Mouse (Mus musculus): ENCODE results near the gene Rnh1. TPM values are rescaled to one million over a fixed set of nuclear protein-coding genes. Genes with fewer than 3 reads are reported as not detected.

Rnh1 gene
- polyA plus RNA-seq, 1 experiment: 38.8 TPM

- TF ChIP-seq POLR2A (IDR thresholded peaks at IDR 0.05; ENCODE audit: extremely low read depth, insufficient read depth, low read length) (no peak), CTCF (IDR thresholded peaks at IDR 0.05; ENCODE audit: extremely low read depth, insufficient read depth, low read length) (no peak)
- Histone ChIP-seq H3K27ac (ENCODE audit: insufficient read depth, low read length) (no peak overlapping the region), H3K4me1 (ENCODE audit: control insufficient read depth, insufficient read depth, low read length) (0 out of 2 replicates have a peak, but pooled peaks cover 1% of the 10 kb centered on the region), H3K4me3 (ENCODE audit: insufficient read depth, low read length) (no peak overlapping the region)
Measured at GRCm38 (mm10) chr7:141146043-141146595, 26.5 kb downstream of the Rnh1 start.

DNA sequence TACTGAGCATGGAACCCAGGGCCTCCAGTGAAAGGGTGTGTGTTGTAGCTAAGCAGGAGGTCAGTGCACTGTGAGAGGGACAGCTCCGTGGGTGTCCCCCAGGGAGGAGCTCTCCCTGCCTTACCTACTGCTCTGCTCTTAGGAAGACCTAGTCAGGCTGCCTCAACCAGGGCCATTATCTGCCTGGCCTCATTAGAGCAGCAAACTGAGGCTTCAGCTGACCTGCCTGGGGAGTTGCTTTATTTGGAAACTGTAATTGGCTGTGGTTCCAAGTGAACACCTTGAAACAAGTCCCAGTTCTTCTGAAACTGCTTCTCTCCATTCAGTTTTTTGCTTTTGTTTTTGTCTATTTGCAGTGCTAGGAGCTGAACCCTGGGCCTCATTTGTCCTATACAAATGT is 27.3 kb downstream of the Rnh1 start:
- H3K27ac ChIP-seq (ENCODE audit: insufficient read depth, low read length): no peak overlapping the region
- no peak overlapping the region for H3K4me3 ChIP-seq (ENCODE audit: insufficient read depth, low read length)
- no peak for TF ChIP-seq CTCF (IDR thresholded peaks at IDR 0.05; ENCODE audit: extremely low read depth, insufficient read depth, low read length)
- no peak for TF ChIP-seq POLR2A (IDR thresholded peaks at IDR 0.05; ENCODE audit: extremely low read depth, insufficient read depth, low read length)
- 0 out of 2 replicates have a peak, but pooled peaks cover 1% of the 10 kb centered on the region for H3K4me1 ChIP-seq (ENCODE audit: control insufficient read depth, insufficient read depth, low read length)

DNA sequence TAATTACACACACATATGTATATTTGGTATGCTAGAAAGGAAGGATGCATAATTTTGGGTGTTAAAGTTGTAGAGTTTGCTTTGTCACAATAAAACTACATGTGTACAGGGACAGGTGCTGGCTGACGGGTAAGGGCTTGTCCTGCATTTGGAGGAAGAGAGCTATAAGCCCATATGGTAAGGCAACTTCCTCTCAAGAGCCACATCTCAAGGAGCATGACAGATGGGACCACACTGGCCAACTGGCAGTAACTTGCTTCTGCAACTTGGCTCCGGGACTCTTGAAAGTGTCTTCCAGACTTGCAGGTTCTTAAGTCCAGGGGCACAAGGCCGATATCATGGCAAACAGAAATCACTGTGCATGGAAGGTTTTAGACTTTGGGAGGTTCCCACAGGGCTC is 28.0 kb downstream of the Rnh1 start:
- no peak for TF ChIP-seq CTCF (IDR thresholded peaks at IDR 0.05; ENCODE audit: extremely low read depth, insufficient read depth, low read length)

GRCm38 (mm10) chr7:141143861-141144260 is 28.8 kb downstream of the Rnh1 start:
- TF ChIP-seq CTCF (IDR thresholded peaks at IDR 0.05; ENCODE audit: extremely low read depth, insufficient read depth, low read length) (no peak), POLR2A (IDR thresholded peaks at IDR 0.05; ENCODE audit: extremely low read depth, insufficient read depth, low read length) (no peak)
- 0 out of 2 replicates have a peak, but pooled peaks cover 1% of the 10 kb centered on the region for H3K4me1 ChIP-seq (ENCODE audit: control insufficient read depth, insufficient read depth, low read length)
- no peak overlapping the region for H3K4me3 ChIP-seq (ENCODE audit: insufficient read depth, low read length)
- H3K27ac ChIP-seq (ENCODE audit: insufficient read depth, low read length): no peak overlapping the region

More for the DNA sequence above, 28.0 kb downstream of the Rnh1 start:
- H3K4me3 ChIP-seq (ENCODE audit: insufficient read depth, low read length): no peak overlapping the region
- H3K4me1 ChIP-seq (ENCODE audit: control insufficient read depth, insufficient read depth, low read length): 0 out of 2 replicates have a peak, but pooled peaks cover 1% of the 10 kb centered on the region
- no peak overlapping the region for H3K27ac ChIP-seq (ENCODE audit: insufficient read depth, low read length)

DNA sequence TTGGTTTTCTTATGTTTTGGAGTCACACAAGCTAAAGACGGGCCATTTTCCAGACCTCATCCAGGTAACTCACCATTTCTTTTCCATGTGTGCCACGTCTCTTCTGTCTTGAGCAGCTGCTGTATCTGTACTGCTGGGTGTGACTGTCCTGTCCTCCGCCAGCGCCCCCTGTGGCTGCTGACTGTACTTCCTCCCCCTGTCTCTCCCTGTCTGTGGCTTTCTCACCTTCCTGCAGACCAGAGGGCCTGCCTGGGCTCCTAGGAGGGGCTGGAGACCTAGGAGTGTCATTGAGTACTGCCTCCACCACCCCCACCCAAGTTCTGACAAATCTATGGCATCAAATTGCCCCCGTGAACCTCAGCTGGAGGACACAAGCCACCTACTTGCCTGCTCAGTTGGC is 29.5 kb downstream of the Rnh1 start:
- Histone ChIP-seq H3K27ac (ENCODE audit: insufficient read depth, low read length) (no peak overlapping the region), H3K4me3 (ENCODE audit: insufficient read depth, low read length) (no peak overlapping the region), H3K4me1 (ENCODE audit: control insufficient read depth, insufficient read depth, low read length) (0 out of 2 replicates have a peak, but pooled peaks cover 1% of the 10 kb centered on the region)
- TF ChIP-seq POLR2A (IDR thresholded peaks at IDR 0.05; ENCODE audit: extremely low read depth, insufficient read depth, low read length): no peak
- peak; percentile 23; the same call in 1 of the 2 replicates for TF ChIP-seq CTCF (IDR thresholded peaks at IDR 0.05; ENCODE audit: extremely low read depth, insufficient read depth, low read length)

DNA sequence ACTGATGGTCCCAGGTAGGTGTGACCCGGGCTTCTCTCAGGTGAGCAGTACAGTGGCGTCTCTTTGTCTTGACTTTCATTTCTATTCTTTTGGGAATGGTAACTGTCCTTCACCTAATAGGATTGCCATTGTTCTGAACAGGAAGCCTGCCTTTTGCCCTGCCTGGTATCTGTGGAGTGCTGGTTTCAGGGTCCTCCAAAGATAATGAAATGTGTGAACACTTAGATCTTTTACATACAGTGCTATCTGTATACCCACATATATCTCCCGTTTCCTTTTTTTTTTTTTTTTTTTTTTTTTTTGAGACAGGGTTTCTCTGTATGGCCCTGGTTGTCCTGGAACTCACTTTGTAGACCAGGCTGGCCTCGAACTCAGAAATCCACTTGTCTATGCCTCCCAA is 31.3 kb downstream of the Rnh1 start:
- Histone ChIP-seq H3K4me3 (ENCODE audit: insufficient read depth, low read length) (no peak overlapping the region), H3K27ac (ENCODE audit: insufficient read depth, low read length) (no peak overlapping the region), H3K4me1 (ENCODE audit: control insufficient read depth, insufficient read depth, low read length) (0 out of 2 replicates have a peak, but pooled peaks cover 1% of the 10 kb centered on the region)
- TF ChIP-seq CTCF (IDR thresholded peaks at IDR 0.05; ENCODE audit: extremely low read depth, insufficient read depth, low read length) (no peak), POLR2A (IDR thresholded peaks at IDR 0.05; ENCODE audit: extremely low read depth, insufficient read depth, low read length) (no peak)

GRCm38 (mm10) chr7:141131904-141132755 is 40.5 kb downstream of the Rnh1 start:
- TF ChIP-seq CTCF (IDR thresholded peaks at IDR 0.05; ENCODE audit: extremely low read depth, insufficient read depth, low read length) (no peak), POLR2A (IDR thresholded peaks at IDR 0.05; ENCODE audit: extremely low read depth, insufficient read depth, low read length) (no peak)
- Histone ChIP-seq H3K27ac (ENCODE audit: insufficient read depth, low read length) (no peak overlapping the region), H3K4me3 (ENCODE audit: insufficient read depth, low read length) (peak overlapping the region; percentile 84), H3K4me1 (ENCODE audit: control insufficient read depth, insufficient read depth, low read length) (peaks cover 7% of the 10 kb centered on the region)

GRCm38 (mm10) chr7:141131024-141131820 is 41.4 kb downstream of the Rnh1 start:
- Histone ChIP-seq H3K4me1 (ENCODE audit: control insufficient read depth, insufficient read depth, low read length) (peaks cover 7% of the 10 kb centered on the region), H3K4me3 (ENCODE audit: insufficient read depth, low read length) (peak overlapping the region; percentile 84), H3K27ac (ENCODE audit: insufficient read depth, low read length) (no peak overlapping the region)
- no peak for TF ChIP-seq POLR2A (IDR thresholded peaks at IDR 0.05; ENCODE audit: extremely low read depth, insufficient read depth, low read length)
- no peak for TF ChIP-seq CTCF (IDR thresholded peaks at IDR 0.05; ENCODE audit: extremely low read depth, insufficient read depth, low read length)

DNA sequence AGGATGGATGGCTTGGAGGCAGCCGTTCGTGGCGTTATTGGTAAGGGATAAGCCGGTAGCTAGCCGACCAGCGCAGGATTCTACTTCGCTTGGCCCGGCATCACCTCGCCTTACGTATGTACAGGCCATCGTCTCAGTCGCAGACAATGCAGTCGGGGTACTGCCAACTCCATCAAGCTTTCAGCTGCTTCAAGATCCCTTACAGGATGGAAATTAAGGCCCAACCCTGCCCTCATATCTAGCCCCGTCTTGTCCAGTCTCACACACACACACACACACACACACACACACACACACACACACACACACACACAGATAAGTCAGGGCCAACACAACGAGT is 49.2 kb downstream of the Rnh1 start:
- Histone ChIP-seq H3K4me3 (ENCODE audit: insufficient read depth, low read length) (peak overlapping the region; percentile 66), H3K4me1 (ENCODE audit: control insufficient read depth, insufficient read depth, low read length) (no peaks in the 10 kb centered on the region), H3K27ac (ENCODE audit: insufficient read depth, low read length) (peak overlapping the region; percentile 19; the same call in 1 of the 2 replicates)
- TF ChIP-seq POLR2A (IDR thresholded peaks at IDR 0.05; ENCODE audit: extremely low read depth, insufficient read depth, low read length): no peak
- TF ChIP-seq CTCF (IDR thresholded peaks at IDR 0.05; ENCODE audit: extremely low read depth, insufficient read depth, low read length): no peak

Measured in cortical plate, adult 2 months (tissue).